Mouse (Mus musculus) lung, postnatal 10 days (tissue): ENCODE data around the gene Vsig1.

ENCODE experiments used
- DNase-seq: peaks from one replicate; pipeline ENCODE4 v3.0.0; 2021

The Vsig1 gene

GRCm38 (mm10) chrX:140907360-140907759 is at the start of gene Vsig1:
Gene Vsig1, plus strand, starts transcription at chrX:140907608.
- DNase-seq = no peak

DNA sequence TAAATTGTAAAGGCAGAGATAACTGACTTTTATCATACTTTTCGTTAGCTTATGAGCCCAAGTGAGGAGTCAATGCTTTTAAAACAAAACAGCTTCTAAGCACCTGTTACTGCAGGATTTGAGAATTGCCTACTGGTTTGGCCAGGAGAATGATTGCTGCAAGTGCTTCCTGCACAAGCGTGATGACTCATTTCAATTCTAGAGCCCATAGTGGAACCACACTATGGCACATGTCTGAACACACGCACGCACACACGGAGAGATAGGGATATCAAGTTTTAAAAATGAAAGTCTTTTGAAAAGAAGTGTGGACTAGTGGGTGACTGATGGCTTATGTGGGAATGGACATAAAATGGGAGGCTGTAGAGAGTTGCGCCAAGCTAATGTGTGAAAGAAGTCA is 44.6 kb upstream of the Vsig1 start:
- DNase-seq = no peak

GRCm38 (mm10) chrX:140863431-140863830 is 44.0 kb upstream of the Vsig1 start:
- no peak for DNase-seq

- DNase-seq = no peak
Observed at GRCm38 (mm10) chrX:140887193-140887592, 20.2 kb upstream of the Vsig1 start.

DNA sequence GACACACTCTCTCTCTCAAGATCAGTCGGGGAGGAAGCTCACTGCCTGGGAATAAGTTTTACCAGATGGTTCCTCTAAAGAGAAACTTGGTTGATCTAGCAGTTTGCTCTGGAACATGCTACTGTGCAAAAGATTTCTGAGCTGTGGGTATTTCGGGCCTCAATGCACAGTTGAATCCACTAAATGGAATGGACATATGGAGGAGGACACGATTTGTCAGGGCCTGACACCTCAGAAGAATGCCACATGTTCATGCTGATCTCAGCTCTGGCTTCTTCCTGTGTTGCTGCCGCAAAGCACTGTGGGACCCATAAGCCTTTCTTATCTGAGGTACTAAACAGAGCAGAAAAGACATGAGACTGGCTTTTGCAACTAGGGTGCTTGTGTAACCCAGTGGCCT is 15.6 kb upstream of the Vsig1 start:
- DNase-seq = no peak

GRCm38 (mm10) chrX:140903487-140903886 is 3.9 kb upstream of the Vsig1 start:
- DNase-seq = no peak

DNA sequence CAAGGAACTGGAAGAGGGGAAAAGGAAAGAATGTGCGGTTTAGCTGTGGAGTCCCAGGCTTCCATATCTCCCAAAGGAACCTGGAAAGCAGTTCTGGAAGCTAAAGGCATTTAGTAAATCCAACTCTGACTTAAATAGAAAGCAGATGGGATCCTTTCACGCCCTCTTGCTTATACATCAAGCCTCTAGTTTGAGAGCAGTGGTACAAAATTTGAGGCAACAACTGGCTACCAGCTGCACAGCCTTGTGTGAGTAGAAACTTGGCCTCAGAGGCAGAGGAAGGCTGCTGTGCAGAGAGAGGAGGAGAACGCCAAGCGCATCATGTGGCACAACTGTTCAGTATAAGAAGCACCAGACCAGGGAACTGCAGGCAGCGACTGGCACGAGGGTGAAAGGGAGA is 13.9 kb downstream of the Vsig1 start:
- DNase-seq = no peak

DNA sequence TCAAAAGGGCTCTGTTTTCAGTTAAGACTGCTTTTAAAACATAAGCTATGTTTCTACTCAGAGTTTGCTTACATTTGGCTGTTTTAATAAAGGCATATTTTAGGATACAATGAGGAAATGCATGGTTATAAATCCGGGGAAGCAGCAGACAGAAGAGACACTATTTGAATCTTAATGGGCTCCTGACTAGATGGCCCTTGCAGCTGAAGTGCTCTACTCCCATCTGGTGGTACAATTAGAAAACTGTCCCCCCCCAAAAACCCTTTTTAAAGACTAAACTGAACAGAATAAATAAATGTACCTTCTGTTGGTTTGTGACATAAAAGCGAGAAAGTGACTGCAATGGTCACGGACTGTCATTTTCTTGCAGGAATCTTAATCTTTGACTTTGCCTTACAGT is 24.7 kb downstream of the Vsig1 start:
- no peak for DNase-seq

- DNase-seq = no peak
Observed at GRCm38 (mm10) chrX:140933263-140933662, 25.9 kb downstream of the Vsig1 start.

DNA sequence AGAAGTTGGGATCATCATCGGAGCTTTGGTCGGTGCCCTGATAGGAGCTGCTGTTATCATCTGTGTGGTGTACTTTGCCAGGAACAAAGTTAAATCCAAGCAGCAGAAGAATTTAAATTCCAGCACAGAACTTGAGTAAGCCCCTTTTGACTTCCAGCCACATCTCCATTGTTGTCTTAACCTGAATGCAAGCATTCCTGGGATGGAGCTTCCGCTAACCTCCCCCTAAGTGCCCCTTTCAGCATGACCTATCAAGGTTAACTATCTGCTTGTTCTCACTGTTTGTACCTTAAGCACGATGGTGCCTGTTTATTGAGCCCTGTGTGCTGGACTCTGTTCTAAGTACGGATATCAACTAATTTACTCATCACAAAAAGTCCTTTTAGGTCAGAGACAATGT is 28.9 kb downstream of the Vsig1 start:
- no peak for DNase-seq

GRCm38 (mm10) chrX:140953618-140954017 is 46.2 kb downstream of the Vsig1 start:
- no peak for DNase-seq

- peak; percentile 96 for DNase-seq
Observed at GRCm38 (mm10) chrX:140956272-140956940, 49.0 kb downstream of the Vsig1 start, which contains the start of the genes Psmd10 and Atg4a. Gene Psmd10, minus strand, starts transcription at chrX:140956728. Gene Atg4a, plus strand, starts transcription at chrX:140956907.

- no peak for DNase-seq
Observed at GRCm38 (mm10) chrX:140956959-140957358, 49.6 kb downstream of the Vsig1 start.

DNA sequence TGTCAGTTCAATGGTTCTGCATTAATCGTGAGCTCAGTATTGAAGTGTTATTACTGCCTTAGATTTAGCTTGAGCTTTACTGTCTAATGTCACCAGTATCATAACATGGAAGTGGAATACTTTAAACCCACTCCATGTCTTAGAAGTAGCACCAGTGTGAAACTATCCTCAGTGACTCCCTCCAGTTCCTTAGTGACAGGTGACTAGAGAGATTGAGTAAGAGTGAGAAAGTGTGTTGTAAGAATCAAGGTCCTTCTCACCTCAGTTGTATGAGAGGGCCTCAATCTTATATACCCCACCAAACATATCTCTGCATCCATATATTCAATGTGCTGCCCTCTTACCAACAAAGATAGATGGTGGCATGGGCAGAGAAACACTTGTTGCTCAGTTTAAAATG is 71.5 kb downstream of the Vsig1 start:
- no peak for DNase-seq

DNA sequence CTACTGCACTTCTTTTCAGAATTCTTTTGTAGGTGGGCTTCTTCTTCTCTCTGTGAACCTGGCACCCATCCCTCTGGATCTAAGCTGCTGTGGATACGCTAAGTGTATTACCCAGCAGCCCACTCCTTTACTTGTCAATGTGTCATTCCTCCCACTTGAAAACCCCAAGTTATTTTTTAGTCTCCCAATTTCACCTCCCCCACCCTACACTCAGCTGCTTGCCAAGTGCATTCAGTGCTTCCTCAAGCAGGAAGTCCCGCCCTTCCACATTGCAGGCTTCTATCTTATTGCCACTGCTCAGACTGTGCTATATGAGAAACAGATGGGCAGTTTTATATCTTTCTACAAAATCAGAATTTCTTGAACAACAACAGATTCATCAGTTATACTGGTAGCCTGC is 72.1 kb downstream of the Vsig1 start:
- DNase-seq = peak; percentile 65

GRCm38 (mm10) chrX:140980163-140980562 is 72.8 kb downstream of the Vsig1 start:
- no peak for DNase-seq

DNA sequence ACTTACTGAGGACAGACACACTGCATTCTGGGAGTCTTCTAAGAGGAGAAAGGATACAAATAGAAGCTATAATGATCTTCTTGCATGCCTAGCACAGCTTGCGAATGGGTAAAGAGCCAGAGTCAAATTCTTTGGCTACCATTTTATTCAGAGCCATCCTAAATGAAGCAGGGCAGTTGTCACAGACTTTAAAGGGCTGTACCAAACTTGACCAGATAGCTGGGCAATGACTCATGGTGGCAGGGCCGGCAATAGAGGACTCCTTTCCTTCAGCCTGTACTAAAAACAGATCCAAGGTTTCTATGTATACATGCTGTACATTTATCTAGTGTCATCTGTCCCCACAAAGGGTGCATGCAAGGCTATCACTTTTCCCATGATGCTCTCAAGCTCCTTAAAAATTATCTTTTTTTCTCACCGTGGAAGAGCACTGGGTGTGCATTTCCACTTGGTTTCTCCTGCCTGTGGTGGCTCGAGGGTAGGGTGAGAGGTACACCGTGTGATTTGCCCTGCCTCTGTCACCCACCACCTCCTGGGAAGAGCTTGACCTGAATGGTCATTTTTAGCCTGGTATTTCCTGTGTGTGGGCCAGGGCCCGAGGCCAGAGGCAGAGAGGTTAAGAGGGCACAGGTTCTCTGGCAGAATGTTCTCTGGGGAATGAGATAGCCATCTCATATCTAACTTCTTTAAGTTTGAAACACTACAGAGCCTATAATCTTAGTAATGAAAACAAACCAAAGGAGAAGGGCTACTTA is 76.0 kb downstream of the Vsig1 start:
- no peak for DNase-seq

- no peak for DNase-seq
Observed at GRCm38 (mm10) chrX:140984795-140985194, 77.4 kb downstream of the Vsig1 start.

DNA sequence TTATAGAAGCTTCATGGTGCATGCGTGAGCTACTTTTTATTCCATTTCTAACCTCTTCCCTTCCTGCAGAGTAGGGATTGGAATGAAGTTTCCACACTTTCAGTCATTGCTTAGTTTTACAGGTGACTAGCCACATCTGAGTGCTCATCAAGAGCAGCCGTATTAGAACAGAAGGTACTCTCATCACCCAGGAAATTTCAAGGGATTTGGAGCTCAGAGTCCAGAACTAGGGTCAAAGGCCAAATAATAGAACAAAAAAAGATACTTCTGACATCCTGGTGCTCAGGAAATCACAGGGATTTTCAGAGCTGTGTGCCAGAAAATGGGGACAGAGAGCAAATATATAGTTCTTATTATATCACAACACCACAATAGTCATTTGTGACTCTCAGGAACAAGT is 77.8 kb downstream of the Vsig1 start:
- no peak for DNase-seq
